Mouse (Mus musculus) neutrophil, adult 59 days (primary cell): ENCODE data around the gene Tmprss13. TPM values are rescaled to one million over a fixed set of nuclear protein-coding genes. Genes with fewer than 3 reads are reported as not detected.

Experiments
- total RNA-seq, 2 experiments: library from RNA; stranded (reverse); gene quantifications; 1 replicate in 1 of 2; 2 replicates in 1 of 2; pipeline ENCODE4 v1.2.4; 2023

Gene Tmprss13
- not detected for total RNA-seq

DNA sequence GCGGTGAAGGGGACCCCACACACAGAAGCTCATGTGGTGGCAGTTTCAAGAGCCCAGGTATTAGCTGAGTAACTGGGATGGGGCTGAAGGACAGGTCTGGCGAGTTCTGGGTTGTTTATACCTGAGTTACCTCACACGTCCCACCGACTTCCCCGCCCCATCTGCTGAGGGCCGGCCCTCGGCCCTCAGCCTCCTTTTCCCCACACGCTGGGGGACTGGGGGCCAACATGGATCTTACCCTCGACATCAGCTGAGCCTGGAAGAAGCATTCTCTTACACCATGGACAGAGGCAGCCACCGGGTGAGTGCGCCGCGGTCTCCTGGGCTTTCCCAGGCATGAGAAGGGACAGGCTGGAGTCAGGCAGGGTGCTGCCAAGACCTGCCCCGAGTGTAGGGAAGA, at the start of gene Tmprss13:
Gene Tmprss13, plus strand, starts transcription at position 246 of the 400 bp plus-strand sequence.

DNA sequence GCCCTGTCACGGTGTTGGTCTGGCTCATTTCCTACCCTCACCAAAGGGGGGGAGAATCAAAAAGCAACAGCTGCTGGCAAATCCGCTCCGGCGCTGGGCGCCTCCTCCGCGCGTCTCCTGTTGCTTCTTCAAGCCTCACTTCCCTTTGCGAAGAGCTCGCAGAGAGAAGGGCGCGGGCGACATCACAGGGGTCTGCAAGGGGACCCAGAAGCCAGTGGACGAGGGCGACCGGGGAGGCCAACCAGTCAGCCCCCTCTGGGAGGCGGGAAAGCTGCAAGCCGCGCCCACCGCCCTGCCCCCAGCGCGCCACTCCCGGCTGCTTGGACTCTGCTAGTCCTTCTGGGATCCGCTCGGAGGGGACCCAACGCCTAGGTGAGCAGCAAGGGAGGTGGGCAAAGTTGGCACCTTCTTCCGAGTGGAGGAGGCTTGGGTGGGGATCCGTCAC, 51.2 kb downstream of the Tmprss13 start, which contains the start of gene Fxyd6:
Gene Fxyd6, plus strand, starts transcription at position 69 of the 445 bp plus-strand sequence.

Other genes with a start within 250 kb of the Tmprss13 start
- gene Jaml, start 239.9 kb upstream of the Tmprss13 start, total RNA-seq = 100 to 1,000 TPM in 1 of 2 experiments, 10 to 100 TPM in 1; 98.4 to 104 TPM
- 1 to 10 TPM; 1.2 to 1.3 TPM for gene Scn2b, start 201.3 kb upstream of the Tmprss13 start, total RNA-seq
- under 1 TPM in 1 of 2 experiments, not detected in 1; 0.40 TPM for gene Scn4b, start 180.7 kb upstream of the Tmprss13 start, total RNA-seq
- under 1 TPM in 1 of 2 experiments, not detected in 1; 0.79 TPM for gene BC049352, start 137.1 kb upstream of the Tmprss13 start, total RNA-seq
- gene Tmprss4, start 115.0 kb upstream of the Tmprss13 start, total RNA-seq = under 1 TPM in 1 of 2 experiments, not detected in 1; 0.18 TPM
- 10 to 100 TPM; 69.6 to 82.4 TPM for gene Il10ra, start 50.0 kb upstream of the Tmprss13 start, total RNA-seq
- gene Fxyd6, start 51.1 kb downstream of the Tmprss13 start, total RNA-seq = under 1 TPM in 1 of 2 experiments, not detected in 1; 0.46 TPM
- not detected for gene Fxyd2, start 80.6 kb downstream of the Tmprss13 start, total RNA-seq
- gene Dscaml1, start 107.5 kb downstream of the Tmprss13 start, total RNA-seq = not detected